Mouse (Mus musculus): ENCODE data around the gene Nfib.
A peak's percentile ranks its signal among the peaks of the same experiment; 100 is the strongest.

The Nfib gene

DNA sequence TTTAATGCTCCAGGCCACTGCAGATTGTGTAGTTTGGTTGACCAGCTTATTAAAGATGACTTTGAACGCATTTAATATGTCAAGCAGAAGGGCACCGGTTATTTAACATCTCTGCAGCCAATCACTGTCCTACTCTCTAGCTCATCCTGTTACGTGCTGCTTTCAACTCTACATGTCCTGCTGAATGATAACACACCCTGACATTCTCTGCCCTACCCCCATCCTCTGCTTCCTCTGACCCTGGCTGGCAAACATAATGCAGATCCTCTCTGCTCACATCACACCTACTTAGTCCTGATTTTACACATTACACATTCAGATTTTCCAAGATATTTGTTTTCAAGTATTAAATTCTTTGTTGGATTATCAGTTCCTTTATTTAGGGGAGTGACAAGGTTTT, 343.3 kb downstream of the Nfib start:
- DNase-seq (ENCODE audit: low read depth, low spot score): no peak

DNA sequence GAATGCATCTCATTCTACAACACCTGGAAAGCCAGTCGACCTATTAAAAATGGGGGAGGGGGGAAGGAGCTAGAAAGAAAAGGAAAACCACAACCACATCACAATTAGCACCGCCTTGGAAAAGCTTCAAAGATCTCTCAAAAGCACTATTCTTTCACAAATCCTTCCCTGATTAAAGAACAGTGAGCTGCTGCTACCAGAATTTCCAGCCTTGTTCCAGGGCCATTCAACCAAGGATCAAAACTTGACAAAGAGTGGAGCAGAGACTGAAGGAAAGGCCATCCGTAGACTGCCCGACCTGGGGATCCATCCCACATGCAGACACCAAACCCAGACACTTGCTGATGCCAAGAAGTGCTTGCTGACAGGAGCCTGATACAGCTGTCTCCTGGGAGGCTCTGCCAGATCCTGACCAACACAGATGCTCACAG, 345.5 kb downstream of the Nfib start:
- DNase-seq (ENCODE audit: low read depth, low spot score): no peak

DNA sequence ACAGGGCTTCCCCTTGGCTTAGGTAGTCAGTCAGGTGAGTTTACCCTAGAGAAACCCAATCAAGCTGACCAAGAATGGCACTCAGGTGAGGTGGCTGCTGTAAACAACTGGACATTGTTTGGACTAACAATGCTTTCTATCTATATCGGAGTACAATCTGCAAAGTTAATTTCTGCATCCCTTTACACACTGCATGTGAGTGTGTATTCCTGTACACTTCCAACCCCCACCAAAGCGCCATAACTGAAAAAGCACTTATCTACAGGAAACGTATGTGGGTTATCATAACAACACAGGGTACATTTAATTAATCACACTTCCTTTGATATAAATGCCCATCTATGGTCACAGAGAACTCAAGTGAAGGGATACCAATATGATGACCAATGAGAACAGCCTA, 346.4 kb downstream of the Nfib start:
- DNase-seq (ENCODE audit: low read depth, low spot score): no peak

DNA sequence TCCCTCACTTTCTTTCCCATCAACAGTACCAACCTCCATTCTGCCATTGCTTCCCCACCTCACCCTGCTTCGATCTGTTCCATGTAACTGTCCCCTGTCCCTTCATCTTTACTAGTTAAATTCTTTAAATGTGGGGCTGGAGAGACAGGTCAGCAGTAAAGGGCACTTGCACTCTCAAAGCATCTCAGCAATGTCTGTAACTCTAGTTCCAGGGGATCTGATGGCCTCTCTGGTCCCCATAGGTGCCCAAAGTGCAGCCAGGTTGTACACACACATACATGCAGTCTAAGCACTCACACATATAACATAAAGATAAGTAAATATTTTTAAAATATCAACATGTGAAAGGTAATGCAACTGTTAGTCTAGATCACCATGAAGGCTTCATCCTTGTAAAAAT, 356.5 kb downstream of the Nfib start:
- no peak for DNase-seq (ENCODE audit: low read depth, low spot score)

DNA sequence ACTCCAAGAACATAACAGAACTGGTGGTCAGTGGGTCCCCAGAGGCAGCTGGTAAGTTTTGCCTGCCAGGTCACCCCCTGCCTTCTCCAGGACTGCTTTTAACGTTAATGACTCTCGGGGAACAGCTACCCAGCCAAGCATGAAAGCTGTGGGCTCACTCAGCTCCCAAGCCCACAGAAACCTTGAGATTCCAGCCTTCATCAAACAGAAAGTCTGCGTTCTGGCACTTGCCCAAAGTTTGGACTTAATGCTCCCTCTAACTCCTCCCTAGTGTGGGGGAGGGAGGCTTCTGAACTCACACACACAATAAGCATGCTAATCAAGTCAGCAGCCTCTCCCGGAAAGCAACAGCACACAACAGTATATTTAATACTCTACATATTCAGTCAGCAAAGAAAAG, 360.8 kb downstream of the Nfib start:
- peak; percentile 41 for DNase-seq (ENCODE audit: low read depth, low spot score)

DNA sequence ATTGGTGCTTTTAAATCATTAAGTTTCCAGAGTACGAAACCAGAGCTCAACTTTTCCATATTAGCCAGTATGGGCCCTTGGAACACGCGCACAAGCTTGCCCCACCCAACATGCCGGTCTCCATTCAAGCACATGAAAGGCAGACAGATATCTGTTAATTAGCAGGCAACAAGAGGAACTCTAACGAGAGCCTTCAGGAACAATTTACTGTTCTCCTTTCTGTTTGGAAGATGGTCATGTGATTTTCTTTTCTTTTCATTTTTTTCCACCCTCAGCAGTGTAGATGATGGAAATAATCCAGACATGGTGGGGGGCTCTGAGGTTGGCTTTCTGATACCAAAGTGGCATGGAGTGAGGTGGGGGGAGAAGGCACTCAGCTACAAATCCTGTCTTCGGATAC, 361.3 kb downstream of the Nfib start:
- no peak for DNase-seq (ENCODE audit: low read depth, low spot score)

DNA sequence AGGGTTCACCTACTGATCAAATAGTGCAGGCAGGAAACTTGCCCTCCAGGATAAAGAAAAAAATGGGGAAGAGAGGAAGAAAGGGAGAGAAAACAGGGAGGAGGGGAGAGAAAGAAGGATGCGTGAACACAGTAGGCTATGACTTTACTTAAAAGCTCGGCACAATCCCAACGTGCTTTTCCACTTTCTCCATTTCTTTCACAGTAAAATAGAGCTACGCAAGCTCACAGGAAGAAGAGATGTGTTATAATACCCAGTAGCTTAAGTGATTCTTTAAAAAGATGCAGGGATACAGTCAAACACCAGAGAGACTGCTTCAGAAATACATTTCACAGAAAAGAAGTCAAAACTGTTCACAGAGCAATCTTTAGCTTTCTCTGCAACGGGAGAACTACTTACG, 366.6 kb downstream of the Nfib start:
- DNase-seq (ENCODE audit: low read depth, low spot score): no peak

DNA sequence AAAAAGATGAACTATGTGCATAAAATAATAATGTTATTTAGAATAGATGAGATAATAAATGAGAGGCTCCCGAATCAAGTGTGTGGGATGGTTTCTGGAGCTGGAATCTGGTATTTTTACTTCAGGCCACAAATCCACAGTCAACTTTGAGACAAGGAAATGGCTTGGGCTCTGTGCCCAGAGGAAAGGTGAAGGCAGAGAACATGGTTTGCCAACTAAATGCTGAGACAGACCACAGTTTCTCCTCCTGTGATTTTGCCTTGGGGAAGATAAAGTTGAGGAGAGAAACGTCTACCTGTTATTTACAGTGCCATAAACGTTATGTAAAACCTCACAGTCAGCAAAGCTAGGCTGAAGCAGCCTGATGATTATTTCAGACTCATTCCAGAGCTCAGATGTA, 367.1 kb downstream of the Nfib start:
- DNase-seq (ENCODE audit: low read depth, low spot score): no peak

DNA sequence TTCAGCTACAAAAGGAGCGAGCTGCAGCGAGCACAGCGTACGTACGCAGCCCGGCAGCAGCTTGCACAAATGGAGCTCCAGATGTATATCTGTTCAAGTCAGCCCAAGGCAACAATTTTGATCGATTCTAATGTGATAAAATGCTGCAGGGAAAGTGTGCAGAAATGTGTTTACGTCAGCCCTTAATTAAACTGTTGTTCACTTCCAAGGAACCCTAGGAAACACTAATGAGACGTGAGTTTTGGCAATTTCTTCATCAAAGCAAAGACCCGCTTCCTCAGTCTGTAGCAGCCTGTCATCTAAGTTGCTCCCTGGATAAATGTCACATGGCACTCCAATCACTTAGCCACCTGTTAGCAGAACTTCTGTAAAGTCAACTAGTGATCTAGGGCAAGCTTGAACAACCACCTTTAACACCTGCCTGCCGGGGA, 368.6 kb downstream of the Nfib start:
- no peak for DNase-seq (ENCODE audit: low read depth, low spot score)

DNA sequence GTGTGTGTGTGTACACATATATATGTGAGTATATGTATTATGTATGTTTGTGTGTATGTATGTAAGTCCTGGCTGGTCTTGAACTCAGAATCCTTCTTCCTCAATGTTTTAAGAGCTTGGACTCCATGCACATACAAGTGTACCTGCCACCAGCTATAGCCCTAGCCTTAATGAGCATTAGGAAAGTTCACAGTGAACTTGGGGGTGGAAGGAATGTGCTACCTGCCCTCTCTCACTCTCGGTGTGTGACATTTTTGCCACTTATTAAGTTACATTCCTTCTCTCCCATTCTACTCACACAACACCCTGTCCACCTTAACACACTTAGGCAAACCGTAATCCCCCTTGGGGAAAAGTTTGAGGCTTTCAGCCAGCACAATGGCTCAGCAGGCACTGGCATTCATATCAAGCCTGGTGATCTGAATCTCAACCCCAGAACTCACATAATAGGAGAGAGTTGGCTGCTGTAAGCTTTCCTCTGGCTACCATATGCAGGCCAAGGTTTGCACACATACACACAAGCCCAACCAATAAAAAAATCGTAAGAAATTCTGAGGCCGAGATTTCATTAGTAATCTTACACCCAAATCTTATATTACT, 370.2 kb downstream of the Nfib start:
- DNase-seq (ENCODE audit: low read depth, low spot score): no peak

DNA sequence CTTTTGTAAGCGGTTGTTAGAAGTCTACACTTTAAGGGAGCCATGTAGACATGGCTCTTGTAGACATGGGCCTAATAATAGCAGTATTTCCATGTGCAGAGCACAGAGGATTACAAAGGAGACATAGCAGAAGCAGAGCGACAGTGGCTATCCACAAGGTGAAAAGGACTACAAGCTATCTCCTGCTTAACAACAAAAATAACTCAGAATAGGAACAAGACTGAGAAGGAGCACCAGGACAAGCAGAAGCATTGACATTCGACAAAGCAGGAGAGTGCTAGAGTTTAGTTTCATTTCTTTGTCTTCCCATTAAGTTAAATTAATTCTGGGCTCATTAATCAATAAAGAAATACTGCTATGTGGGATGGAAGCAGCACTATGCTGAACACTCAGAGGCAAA, 372.1 kb downstream of the Nfib start:
- DNase-seq (ENCODE audit: low read depth, low spot score): no peak

DNA sequence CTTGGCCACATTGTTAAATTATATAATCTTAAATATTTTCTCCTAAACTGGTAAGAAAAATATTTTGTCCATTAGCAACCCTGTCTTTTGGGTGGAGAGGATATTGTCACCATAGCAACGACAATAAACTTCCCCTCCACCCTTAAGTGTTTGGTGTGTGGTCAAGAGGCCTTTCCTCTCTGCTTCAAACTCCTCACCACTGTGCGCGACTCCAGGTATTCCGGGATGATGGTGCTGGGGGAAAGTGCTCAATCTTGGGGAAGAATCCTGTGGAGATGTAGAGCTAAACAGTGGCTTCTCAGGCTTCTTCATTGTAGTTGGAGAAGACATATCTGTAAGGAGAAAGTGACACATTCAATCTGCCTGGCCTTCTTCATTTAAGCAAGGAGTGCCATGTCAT, 375.5 kb downstream of the Nfib start:
- no peak for DNase-seq (ENCODE audit: low read depth, low spot score)

DNA sequence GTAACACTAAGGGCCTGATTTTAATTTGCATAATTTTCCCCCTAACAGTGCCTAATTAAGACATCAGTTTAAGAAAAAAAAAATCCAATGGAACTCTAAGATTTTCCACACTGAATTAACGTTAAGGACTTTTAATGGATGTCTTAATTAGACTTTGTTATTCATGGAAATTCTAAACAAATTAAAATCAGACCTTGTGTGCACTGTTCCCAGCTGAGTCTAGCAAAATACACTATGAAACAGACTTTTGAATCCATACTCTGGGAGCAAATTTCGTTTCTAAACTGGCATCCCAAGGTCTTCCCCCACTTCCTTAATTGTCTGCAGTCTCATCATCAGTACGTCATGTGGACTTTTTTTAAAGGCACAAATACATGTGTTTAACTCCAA, 379.4 kb downstream of the Nfib start:
- no peak for DNase-seq (ENCODE audit: low read depth, low spot score)

DNA sequence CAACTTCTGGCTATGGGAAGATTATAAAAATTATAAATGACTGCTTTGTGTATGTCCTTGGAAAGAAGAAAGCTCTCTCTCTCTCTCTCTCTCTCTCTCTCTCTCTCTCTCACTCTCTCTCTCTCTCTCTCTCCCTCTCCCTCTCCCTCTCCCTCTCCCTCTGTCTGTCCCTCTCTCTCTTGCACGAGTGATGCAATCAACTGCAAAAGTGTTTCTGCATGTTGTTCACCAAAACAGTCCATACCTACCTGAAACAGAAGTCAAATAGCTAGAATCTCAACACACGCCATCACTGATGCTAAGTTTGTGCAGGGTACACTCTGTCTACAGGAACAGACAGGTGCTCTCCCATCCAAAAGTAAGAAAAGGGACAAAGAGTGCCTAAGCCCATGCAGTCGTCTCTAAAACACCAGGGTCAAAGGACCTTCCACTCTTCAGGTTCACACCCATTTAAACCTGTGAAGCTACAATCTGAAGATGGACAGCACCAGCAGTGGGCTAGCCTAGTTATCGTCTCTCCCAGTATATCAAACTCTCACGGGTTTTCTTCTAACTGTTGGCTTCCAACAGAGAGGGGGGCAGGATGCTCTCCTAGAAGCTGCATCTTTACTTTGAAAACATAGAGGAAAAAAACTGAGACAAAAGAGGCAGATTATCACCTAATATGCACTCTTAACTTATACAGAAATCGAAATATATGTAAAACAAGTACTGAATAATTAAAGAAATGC, 380.0 kb downstream of the Nfib start:
- no peak for DNase-seq (ENCODE audit: low read depth, low spot score)

DNA sequence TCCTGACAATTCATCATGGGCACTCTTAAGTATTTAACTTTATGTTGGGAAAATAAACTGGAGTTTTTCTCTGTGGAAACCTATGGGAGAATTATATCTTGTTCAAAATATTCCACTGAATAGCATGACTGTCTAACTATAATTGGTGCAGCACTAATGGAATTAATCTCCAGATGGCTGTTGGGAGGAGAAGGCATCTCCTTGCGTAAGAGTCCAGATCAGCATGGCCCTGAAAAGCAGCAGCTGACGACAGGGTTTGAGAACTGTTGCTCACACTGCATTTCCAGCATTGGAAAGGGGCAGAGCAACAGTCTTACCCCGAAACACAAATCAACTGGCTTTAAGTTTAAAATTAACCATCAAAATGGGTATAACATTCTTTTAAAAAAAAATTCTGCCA, 380.6 kb downstream of the Nfib start:
- DNase-seq (ENCODE audit: low read depth, low spot score): no peak

DNA sequence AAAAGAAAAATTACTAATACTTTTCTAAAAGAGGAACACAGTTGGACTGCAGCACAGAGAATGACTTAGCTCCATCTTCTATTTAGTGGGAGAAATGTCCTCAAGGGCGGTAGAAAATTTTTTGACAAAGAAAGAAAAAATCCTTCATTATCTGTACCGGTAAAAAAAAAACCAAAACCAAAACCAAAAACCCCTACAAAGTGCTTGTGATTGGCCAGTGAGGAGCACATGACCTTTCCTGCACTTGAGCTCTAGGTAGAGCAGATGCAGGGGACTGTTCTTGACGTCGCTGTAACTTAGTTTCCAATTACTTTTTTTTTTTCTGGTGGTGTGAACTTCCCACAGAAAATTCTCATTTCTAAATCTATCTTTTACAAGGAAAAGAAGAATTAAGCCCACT, 384.5 kb downstream of the Nfib start:
- no peak for DNase-seq (ENCODE audit: low read depth, low spot score)

DNA sequence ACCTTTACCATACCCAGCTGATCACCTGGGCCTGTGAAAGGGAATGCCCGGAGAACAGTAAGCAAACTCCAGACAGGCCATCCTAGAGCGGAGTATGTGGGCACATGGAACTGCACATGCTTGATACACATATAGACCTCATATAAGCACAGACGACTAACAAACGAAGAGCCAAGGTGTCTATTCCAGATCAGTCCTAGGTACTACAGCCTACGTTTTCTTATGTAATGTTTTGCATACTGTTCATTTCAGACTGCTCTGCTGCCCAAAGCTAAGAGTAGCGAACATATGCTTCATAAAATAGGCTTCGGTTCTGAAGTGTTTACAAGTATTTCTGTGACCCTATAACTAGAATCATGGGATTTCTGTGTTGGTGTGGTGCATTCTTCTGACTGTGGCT, 386.2 kb downstream of the Nfib start:
- no peak for DNase-seq (ENCODE audit: low read depth, low spot score)

DNA sequence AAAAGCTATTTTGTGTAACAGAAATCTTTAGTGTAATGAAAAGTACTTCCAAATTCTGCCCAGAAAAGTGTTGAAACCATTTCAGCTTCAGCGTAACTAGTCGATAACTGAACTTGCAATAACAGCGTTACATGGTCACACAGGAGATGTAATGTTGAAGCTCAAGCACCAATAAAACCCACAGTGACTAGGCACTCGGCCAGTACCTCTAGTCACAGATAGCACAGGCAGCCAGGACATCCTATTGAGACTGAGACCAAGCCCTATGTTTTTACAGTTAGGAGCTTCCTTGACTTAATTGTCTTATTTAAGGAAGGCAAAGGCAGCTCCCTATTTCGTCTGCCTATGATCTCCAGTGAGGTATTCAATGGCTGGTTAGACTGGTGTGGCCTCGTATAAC, 389.4 kb downstream of the Nfib start:
- no peak for DNase-seq (ENCODE audit: low read depth, low spot score)

DNA sequence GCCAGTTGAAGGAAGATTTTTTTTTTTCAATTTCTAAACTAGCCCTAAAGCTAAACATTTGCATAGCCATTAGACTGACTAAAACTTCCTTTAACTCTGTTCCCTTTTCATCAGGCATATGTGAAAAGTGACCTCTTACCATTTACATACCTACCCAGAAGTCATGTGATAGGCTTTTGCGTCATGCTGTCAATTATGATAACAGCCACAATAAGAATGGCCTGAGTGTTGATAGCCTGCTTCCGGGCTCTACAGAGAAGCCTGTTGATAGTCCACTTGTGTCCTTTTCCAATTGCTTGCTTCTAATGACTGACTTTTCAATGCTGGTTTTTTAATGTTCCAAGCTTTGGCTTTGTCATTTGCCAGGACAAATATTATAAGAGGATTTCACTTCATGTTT, 389.8 kb downstream of the Nfib start:
- DNase-seq (ENCODE audit: low read depth, low spot score): no peak

DNA sequence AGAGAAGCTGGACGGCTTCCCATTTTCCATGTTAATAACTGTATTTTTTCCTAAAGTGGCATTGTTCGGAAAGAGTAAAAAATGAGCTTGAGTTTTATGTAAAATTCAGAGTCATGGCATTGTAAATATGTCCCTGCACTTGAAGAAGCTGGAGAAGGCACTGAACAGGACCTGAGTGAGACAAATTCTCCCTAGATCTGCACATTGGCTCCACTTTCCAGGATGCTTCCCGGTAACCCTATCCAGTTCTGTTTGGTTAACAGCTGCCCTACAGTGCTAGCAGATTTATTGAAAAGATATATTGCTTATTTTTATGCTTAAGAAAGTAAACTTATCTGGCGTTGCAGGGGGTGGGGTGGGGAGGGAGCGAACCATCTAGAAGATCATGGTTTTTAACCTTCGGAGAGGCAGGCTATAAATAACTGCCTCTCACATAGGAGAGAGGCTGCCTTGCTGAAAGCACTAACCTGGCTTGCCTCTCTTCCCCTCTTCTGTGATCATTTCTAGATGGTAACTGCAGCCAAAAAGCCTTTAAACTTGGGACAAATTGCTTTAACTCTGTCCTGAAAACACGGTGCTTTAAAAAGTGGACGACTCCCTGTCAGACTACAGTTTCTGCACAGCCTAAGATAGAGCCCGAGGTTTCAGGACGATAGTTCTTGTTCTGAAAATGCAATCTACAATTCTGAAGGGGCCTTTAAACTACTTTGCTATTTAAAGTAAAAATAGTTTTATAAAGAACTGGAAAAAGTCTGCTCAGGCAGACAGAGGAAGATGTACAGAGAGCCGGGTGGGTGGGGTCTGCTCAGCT, 394.4 kb downstream of the Nfib start:
- DNase-seq (ENCODE audit: low read depth, low spot score): no peak

DNA sequence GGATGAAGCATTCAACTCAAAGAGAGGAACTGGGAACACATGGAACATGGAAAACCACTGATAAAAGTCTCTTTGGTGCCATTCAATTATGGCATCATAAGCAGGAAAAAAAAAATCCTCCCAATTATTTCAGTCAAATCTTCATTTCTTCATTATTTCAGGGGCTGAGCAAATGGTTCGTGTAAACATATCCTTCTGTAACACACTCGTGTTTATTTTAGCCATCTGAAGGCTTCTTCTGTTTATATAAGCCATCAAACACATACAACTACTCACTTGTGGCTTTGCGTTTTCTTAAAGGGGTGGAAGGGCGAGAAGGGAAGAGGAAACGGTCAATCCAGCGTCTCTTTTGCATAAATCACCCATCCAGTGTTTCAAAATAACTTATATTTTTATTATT, 399.5 kb downstream of the Nfib start:
- DNase-seq (ENCODE audit: low read depth, low spot score): no peak

DNA sequence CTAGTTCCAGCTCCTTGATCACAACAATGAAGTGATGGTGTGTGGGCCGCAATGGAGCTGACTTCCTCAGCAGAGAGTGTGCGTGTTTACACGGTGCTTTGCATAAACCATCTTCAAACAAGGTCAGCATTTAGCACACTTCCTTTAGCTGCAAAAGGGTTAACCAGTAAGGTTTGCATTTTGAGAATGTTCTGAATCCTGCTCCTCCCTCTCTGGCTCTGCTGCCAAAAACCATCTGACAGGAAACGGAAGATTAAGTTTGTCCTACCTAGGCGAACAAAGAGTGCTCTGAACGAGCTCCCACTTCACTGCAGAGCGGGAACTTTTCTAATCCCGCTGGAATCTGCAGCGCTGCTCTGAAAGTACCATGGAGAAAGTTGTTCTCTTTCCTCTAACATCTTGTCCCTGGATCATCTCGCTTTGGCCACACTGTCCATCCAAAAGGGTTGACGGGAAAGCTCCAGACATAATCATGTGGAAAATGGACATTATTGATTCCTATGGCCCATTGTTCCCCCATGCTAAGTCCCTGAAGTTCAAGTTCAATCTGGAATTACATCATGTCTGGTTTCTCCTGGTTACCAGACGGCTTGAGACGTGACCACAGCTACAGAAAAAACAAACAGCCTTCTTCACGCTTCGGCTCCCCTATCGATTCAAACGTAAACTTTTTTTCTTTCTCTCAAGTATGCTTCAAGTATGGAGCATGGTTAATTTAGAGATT, 401.2 kb downstream of the Nfib start:
- DNase-seq (ENCODE audit: low read depth, low spot score): no peak
